Mouse (Mus musculus): ENCODE data around the gene Wiz.

Wiz gene

GRCm38 (mm10) chr17:32389101-32389659 lies at the start of gene Wiz:
Gene Wiz (minus strand): TSS chr17:32389439.
- DNase-seq (ENCODE audit: low read depth, low spot score): peak; percentile 90

GRCm38 (mm10) chr17:32437106-32437505 lies 47.9 kb upstream of the Wiz start:
- DNase-seq (ENCODE audit: low read depth, low spot score): no peak

DNA sequence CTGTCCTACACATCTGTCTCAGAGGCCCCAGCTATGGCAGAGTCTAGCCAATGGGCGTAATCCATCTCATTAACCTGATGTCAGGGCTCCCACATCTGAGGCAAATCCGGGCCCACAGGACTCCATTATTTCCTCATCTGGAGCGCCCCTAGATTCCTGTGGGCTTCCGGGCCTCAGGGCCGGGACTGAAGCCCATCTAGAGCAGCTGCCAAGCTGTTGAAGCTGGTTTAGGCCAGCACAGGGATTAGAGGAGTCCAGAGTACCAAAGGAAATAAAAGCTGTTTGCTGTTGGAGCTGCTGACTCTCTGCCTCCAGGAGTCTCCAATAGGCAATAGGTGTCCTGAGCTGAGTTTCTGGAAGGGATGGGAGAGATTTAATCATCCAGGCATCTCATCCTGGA lies 45.9 kb upstream of the Wiz start:
- no peak for DNase-seq (ENCODE audit: low read depth, low spot score)

DNA sequence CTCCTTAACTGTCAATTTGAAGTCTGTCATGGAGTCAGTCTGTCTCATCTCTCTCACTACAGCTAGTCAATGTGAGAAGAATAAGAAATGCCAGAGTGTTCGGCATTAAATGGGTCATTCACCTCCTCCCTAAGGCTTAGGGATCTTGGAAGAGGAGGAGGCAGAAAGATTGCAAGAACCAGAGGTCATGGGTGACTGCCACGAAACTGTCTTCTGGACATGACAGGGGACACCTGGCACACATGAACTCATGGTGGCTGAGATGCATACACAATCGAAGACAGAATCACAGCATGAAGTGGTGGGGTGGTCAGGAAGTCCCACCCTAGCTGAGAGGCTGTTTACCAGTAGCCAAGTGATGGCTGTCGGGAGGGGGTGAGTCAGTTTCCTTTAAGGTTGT lies 45.1 kb upstream of the Wiz start:
- no peak for DNase-seq (ENCODE audit: low read depth, low spot score)

GRCm38 (mm10) chr17:32431972-32432371 lies 42.7 kb upstream of the Wiz start:
- peak; percentile 33 for DNase-seq (ENCODE audit: low read depth, low spot score)

DNA sequence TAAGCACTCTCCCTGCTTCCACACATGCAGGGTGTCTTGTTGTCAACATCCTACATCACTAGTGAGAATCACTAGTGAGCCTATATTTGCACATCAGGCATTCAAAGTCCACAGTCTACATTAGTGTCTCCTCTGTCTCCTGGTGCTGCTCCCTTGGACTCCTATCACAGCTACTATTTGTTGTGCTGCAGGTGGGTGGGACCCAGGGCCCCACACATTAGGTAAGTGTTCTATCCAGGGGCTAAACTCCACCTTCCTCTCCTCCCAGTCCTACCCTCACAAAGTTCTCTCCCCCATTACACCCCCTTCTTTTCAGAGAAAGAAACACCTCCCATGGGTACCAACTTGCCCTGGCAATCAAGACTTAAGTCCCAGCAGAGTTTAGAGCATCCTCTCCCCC lies 37.4 kb upstream of the Wiz start:
- DNase-seq (ENCODE audit: low read depth, low spot score): no peak

- no peak for DNase-seq (ENCODE audit: low read depth, low spot score)
These were observed 34.8 kb upstream of the Wiz start, which contains the start of gene Pglyrp2 for GRCm38 (mm10) chr17:32424034-32424433. Gene Pglyrp2 (minus strand): TSS chr17:32424167.

GRCm38 (mm10) chr17:32420781-32421180 lies 31.5 kb upstream of the Wiz start:
- DNase-seq (ENCODE audit: low read depth, low spot score): no peak

DNA sequence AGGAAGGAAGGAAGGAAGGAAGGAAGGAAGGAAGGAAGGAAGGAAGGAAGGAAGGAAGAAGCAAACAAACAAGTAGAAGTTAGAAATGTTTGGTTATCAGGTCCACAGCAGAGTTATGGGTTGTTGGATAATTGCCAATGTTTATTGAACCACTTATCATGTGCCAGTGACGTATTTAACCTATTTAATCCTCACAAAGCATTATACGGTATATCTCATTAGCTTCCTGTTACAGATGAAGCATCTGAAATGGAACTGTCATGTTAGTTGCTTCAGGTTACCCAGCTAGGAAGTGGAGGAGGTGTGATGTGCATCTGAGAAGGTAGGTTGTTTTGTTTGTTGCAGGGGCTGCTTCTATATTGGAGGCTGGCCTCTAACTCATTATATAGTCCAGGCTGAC lies 30.8 kb upstream of the Wiz start:
- no peak for DNase-seq (ENCODE audit: low read depth, low spot score)

DNA sequence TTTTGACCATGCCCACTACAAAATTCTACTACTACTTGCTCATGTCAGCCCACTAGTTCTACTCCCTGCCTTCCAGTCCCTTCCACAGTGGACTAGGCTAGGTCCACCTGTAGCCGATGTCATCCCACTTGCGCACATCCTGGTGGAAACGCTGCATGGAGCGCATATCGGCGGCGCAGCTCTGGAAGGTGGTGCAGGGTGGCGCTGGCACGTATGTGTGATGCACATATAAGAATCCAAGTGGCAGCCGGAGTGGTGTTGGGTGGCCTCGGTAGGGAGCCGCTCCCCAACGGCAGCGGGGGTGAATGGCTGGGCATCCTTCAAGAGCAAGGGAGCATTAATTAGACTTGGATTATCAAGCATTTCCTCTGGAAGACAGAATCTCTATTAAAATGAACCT lies 27.5 kb upstream of the Wiz start:
- no peak for DNase-seq (ENCODE audit: low read depth, low spot score)

GRCm38 (mm10) chr17:32415417-32416020 lies 26.3 kb upstream of the Wiz start:
- peak; percentile 13 for DNase-seq (ENCODE audit: low read depth, low spot score)

GRCm38 (mm10) chr17:32411898-32412297 lies 22.7 kb upstream of the Wiz start:
- no peak for DNase-seq (ENCODE audit: low read depth, low spot score)

GRCm38 (mm10) chr17:32403417-32403816 lies 14.2 kb upstream of the Wiz start, which contains the start of gene Rasal3:
Gene Rasal3 (minus strand): TSS chr17:32403583.
- no peak for DNase-seq (ENCODE audit: low read depth, low spot score)

DNA sequence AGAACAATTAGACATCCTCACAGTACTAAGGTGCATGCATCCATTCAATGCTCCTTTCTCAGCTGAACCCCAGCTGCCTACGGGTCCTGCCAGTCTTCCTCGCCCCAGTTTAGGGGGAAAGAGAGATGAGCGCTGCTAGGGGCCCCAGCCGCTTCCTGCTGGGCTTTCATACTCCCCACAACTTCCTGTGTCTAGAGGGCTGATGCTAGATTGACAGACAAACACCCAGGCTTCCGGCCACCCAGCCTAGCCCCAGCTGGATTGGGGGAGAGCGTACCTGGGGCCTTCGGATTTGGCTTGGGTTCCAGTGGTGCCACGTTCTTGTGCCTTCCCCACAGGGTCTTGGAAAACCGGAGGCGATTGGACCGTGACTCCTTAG lies 13.5 kb upstream of the Wiz start:
- no peak for DNase-seq (ENCODE audit: low read depth, low spot score)

DNA sequence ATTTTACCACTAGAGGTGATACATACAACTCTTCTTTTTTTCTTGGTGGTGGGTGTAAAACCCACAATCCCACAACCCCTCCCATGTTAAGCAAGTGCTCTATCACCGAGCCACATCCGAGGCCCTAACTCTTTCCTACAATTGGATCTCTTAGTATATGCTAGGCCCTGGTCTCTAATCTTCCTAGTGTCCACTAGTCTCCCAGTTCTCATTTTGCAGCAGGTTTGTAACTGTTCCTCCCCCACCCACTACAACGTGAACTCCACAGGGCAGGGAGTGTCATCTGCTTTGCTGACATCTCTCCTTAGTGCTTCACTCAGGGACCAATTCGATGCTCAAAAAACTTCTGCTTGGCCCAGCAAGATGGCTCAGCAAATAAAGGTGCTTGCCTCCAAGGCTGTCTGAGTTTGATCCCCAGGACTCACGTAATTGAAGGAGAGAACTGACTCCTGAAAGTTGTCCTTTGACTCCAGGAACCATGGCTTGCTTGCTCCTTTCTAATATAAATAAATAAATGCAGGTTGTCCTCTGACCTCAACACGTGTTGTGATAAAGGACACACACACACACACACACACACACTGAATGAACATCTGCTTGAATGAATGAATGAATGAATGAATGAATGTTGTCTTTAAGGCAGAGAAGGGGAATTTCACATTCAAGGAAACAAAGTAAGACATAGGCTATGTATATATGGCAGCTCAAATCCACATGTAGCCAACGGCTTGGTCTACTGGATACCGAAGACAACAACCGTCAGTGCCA lies 13.0 kb upstream of the Wiz start:
- DNase-seq (ENCODE audit: low read depth, low spot score): no peak

GRCm38 (mm10) chr17:32396266-32396665 lies 7.0 kb upstream of the Wiz start:
- DNase-seq (ENCODE audit: low read depth, low spot score): peak; percentile 31

GRCm38 (mm10) chr17:32393944-32394343 lies 4.7 kb upstream of the Wiz start:
- no peak for DNase-seq (ENCODE audit: low read depth, low spot score)

GRCm38 (mm10) chr17:32388370-32389100 lies 704 bp downstream of the Wiz start:
- DNase-seq (ENCODE audit: low read depth, low spot score): peak; percentile 16

- DNase-seq (ENCODE audit: low read depth, low spot score): no peak
These were observed 1.3 kb downstream of the Wiz start for GRCm38 (mm10) chr17:32387986-32388369.

GRCm38 (mm10) chr17:32386659-32387432 lies 2.4 kb downstream of the Wiz start:
- DNase-seq (ENCODE audit: low read depth, low spot score): peak; percentile 76

GRCm38 (mm10) chr17:32383661-32384060 lies 5.6 kb downstream of the Wiz start:
- no peak for DNase-seq (ENCODE audit: low read depth, low spot score)

- no peak for DNase-seq (ENCODE audit: low read depth, low spot score)
These were observed 6.7 kb downstream of the Wiz start for GRCm38 (mm10) chr17:32382576-32382975.
